Mouse (Mus musculus) kidney, embryonic 14.5 days (tissue): Measurements from ENCODE around the gene Mast1. TPM values are rescaled to one million over a fixed set of nuclear protein-coding genes. Genes with fewer than 3 reads are reported as not detected.

Experiments used
- ATAC-seq: fragments of 200-750 bp; cut with Nextera tagmentation; 2 replicates; pipeline ENCODE4 v1.8.0; 2017; ENCODE audit warnings: moderate number of reproducible peaks, mild to moderate bottlenecking, moderate TSS enrichment, moderate library complexity; ENCODE audit not compliant: low FRiP score, low TSS enrichment
- H3K27ac ChIP-seq: fragments of 300-500 bp; sonication (generic); 2 replicates; pipeline ENCODE4 v1.5.1; 2014; ENCODE audit warnings: low read depth, mild to moderate bottlenecking, low read length, moderate library complexity, mixed read lengths
- H3K27me3 ChIP-seq: fragments of 300-500 bp; sonication (generic); 2 replicates; pipeline ENCODE4 v1.6.1; 2014; ENCODE audit warnings: mild to moderate bottlenecking, low read length; ENCODE audit not compliant: control insufficient read depth, insufficient read depth
- H3K36me3 ChIP-seq: fragments of 300-500 bp; sonication (generic); 2 replicates; pipeline ENCODE4 v1.6.1; 2014; ENCODE audit warnings: low read length, mixed read lengths; ENCODE audit not compliant: control insufficient read depth, insufficient read depth
- H3K4me1 ChIP-seq: fragments of 300-500 bp; sonication (generic); 2 replicates; pipeline ENCODE4 v1.6.1; 2014; ENCODE audit warnings: low read length, mixed read lengths; ENCODE audit not compliant: control insufficient read depth, insufficient read depth
- H3K4me2 ChIP-seq: fragments of 300-500 bp; sonication (generic); replicated peaks from 2 replicates; pipeline ENCODE4 v1.6.1; 2014; ENCODE audit warnings: low read depth, mild to moderate bottlenecking, low read length
- H3K4me3 ChIP-seq: fragments of 300-500 bp; sonication (generic); 2 replicates; pipeline ENCODE4 v1.5.1; 2014; ENCODE audit warnings: mild to moderate bottlenecking, low read length
- H3K9ac ChIP-seq: fragments of 300-500 bp; sonication (generic); 2 replicates; pipeline ENCODE4 v1.6.1; 2014; ENCODE audit warnings: low read depth, mild to moderate bottlenecking, low read length, moderate library complexity
- H3K9me3 ChIP-seq: fragments of 300-500 bp; sonication (generic); 2 replicates; pipeline ENCODE4 v1.6.1; 2016; ENCODE audit warnings: low read length; ENCODE audit not compliant: control insufficient read depth
- WGBS: fragments of 180-500 bp; shearing (Covaris S2); extraction: QIAGEN DNeasy Blood & Tissue Kit; methylation state at CpG from one replicate; pipeline ENCODE4 v1.1.7; 2014; 5-methylcytosine and 5-hydroxymethylcytosine counted together
- polyA plus RNA-seq: library from polyadenylated mRNA; unstranded; fragments of >200 nt; fragmentation: Nextera tagmentation; extraction: Ambion mirVana; gene quantifications from 2 replicates; pipeline ENCODE4 v1.2.1, GENCODE M21; 2014

The Mast1 gene
- polyA plus RNA-seq, 1 experiment from 2014 or later = 0.35 TPM

DNA sequence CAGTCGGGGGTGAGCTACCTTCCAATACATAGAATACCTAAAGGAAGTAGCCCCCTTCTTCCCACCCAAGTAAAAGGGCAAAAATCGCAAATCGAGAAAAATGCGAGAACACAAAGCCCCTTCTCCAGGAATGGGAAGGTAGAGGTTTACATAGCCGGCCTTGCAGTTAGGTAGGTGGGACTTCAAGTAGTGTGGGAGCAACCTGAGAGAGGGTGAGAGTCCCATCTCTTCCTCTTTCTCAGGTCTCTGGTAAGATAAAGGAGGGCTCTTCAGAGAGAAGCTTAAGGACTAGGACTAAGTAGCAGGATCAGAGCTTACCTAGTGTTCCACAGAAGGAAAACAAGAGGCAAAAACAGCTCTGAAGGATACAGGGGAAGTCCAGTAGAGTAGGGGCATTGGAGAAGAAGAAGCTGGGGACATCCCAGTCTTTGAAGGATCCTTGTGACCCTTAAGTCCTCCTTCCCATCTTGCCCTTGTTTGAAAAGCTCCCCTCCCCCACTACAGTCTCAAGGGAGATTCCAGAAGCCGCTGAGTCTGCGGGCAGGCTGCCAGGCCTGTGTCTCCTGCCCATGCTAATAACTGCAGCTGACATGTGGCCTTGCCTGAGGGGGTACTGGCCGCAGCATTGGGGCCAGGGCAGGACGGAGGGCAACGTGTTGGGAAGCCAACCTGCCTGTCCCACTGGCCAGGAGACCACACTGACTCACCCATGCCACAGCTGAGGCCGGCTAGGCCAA is 43.6 kb upstream of the Mast1 start:
- 41% methylated on average over 11 of the region's 11 CpGs for WGBS
- ATAC-seq = no peak
- Histone ChIP-seq H3K9me3 (no peaks in the 10 kb centered on the region), H3K9ac (no peak overlapping the region), H3K4me3 (no peak overlapping the region), H3K27me3 (no peaks in the 10 kb centered on the region; the same call in 1 of the 2 replicates), H3K4me1 (peaks cover 70% of the 10 kb centered on the region), H3K36me3 (no peaks in the 10 kb centered on the region), H3K4me2 (peak overlapping the region; percentile 98), H3K27ac (peak overlapping the region; percentile 53; the same call in 1 of the 2 replicates)

DNA sequence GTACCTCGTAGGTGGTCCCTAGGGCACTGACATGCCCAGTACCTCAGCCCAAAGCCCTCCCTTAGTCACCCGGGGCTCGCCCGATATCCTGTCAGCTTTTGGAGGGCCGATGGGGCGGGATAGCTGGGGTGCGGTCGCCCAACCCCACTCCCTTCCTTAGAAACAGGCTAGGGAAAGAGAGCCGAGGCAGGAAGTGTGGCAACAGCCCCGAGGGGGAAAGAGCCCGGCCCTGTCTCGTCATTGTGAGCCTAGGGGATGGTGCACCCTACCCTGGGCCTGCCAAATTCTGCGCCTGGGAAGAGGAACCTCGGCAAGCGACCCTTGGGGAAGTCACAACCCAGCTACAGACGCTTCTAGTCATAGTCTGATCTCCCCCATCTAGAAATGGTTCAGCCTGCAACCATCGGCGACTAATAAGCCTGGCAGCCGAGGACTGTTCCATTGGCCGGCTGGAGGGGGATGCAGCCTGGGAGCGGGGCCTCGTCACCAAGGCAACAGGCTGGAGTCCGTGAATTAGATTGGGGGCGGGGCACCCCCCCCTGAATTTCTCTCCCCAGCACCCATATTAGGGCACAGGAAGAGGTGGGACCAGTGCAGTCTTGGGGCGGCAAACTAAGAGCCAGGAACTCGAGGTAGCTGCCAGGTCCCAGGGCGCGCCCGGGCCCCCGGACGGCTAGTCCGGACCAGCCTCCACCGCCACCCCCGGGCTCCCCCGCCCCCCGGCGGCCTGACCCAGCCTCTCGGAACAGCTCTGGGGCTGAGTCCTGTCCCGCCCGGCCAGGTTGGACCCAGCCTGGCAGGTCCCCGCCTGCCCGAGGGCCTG is 42.7 kb upstream of the Mast1 start:
- peak; percentile 14 for ATAC-seq
- peaks cover 65% of the 10 kb centered on the region for H3K4me1 ChIP-seq
- H3K4me3 ChIP-seq = peak overlapping the region; percentile 33
- peak overlapping the region; percentile 31; the same call in 1 of the 2 replicates for H3K9ac ChIP-seq
- H3K9me3 ChIP-seq = no peaks in the 10 kb centered on the region
- H3K4me2 ChIP-seq = peak overlapping the region; percentile 98
- WGBS = 3% methylated on average over 41 of the region's 42 CpGs
- peak overlapping the region; percentile 30; the same call in 1 of the 2 replicates for H3K27ac ChIP-seq
- peaks cover 4% of the 10 kb centered on the region; the same call in 1 of the 2 replicates for H3K36me3 ChIP-seq
- H3K27me3 ChIP-seq = no peaks in the 10 kb centered on the region; the same call in 1 of the 2 replicates

DNA sequence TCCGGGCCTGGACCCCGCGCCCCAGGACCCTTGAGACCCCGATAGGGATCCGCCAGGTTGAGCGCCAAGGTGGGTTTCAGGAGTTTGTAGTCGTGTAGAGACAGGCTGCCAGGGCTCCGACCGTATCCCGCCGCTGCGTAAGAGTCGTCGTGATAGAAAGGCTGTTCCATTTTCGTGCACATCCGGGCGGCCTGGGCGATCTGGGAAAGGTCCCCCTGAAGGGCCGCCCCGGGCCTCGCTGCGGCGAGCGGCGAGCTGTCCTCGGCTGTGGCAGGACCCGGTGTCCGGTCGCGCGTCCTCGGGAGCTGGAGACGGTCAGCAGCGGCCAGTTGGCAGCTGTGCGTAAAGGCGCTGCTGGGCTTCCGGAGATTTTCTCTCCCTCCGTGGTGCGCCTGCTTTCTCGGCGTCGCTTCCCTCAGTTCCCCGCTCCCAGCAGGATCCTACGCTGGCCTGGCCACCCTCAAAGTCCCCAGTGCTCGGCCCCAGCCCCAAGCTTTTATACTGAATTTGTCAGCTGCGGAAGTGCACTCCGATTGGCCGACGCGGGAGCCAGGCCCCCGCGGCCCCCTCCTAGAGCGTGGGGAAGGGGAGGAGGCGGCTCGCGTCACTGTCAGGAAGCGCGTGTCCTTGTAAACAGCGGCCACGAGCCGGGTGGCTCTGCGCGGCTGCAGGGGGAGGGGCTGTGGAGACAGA is 41.2 kb upstream of the Mast1 start, which contains the start of gene Junb:
Gene Junb, minus strand, starts transcription at position 471 of the 693 bp plus-strand sequence.
- H3K36me3 ChIP-seq = peaks cover 11% of the 10 kb centered on the region
- no peaks in the 10 kb centered on the region; the same call in 1 of the 2 replicates for H3K27me3 ChIP-seq
- ATAC-seq = peak; percentile 51
- H3K9ac ChIP-seq = peak within 1 kb of the TSS; percentile 68
- H3K4me3 ChIP-seq = peak within 1 kb of the TSS; percentile 58
- peak within 1 kb of the TSS; percentile 52; the same call in 1 of the 2 replicates for H3K27ac ChIP-seq
- under 1% methylated on average over 62 of the region's 63 CpGs for WGBS
- H3K4me2 ChIP-seq = peak within 1 kb of the TSS; percentile 98
- peaks cover 58% of the 10 kb centered on the region for H3K4me1 ChIP-seq
- no peaks in the 10 kb centered on the region for H3K9me3 ChIP-seq

DNA sequence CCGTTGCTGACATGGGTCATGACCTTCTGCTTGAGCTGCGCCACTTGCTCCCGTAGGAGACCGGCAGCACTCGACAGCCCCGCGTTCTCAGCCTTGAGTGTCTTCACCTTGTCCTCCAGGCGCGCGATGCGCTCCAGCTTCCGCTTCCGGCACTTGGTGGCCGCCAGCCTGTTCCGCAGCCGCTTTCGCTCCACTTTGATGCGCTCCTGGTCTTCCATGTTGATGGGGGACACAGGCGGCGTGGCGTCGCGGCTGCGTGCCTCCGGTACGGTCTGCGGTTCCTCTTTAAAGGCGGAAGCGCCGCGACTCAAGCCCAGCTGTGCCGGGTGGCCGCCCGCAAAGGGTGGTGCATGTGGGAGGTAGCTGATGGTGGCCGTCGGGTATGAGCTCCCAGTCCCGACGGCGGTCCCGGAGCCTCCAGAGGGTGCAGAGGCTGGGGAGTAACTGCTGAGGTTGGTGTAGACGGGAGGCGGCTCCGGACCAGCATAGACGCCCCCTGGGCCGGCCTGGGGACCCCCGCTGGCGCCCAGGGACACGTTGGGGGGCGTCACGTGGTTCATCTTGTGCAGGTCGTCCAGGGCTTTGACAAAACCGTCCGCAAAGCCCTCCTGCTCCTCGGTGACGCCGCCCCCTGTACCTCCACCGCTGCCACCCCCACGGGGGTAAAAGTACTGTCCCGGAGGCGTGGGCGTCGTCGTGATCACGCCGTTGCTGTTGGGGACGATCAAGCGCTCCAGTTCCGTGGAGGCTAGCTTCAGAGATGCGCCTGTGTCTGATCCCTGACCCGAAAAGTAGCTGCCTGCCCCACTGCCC is 40.5 kb upstream of the Mast1 start:
- Histone ChIP-seq H3K4me3 (peak overlapping the region; percentile 58), H3K27ac (peak overlapping the region; percentile 52; the same call in 1 of the 2 replicates), H3K36me3 (peaks cover 19% of the 10 kb centered on the region), H3K9ac (peak overlapping the region; percentile 68), H3K27me3 (no peaks in the 10 kb centered on the region; the same call in 1 of the 2 replicates), H3K4me1 (peaks cover 56% of the 10 kb centered on the region), H3K9me3 (no peaks in the 10 kb centered on the region), H3K4me2 (peak overlapping the region; percentile 98)
- WGBS = 1% methylated on average over 69 of the region's 70 CpGs
- ATAC-seq = no peak

DNA sequence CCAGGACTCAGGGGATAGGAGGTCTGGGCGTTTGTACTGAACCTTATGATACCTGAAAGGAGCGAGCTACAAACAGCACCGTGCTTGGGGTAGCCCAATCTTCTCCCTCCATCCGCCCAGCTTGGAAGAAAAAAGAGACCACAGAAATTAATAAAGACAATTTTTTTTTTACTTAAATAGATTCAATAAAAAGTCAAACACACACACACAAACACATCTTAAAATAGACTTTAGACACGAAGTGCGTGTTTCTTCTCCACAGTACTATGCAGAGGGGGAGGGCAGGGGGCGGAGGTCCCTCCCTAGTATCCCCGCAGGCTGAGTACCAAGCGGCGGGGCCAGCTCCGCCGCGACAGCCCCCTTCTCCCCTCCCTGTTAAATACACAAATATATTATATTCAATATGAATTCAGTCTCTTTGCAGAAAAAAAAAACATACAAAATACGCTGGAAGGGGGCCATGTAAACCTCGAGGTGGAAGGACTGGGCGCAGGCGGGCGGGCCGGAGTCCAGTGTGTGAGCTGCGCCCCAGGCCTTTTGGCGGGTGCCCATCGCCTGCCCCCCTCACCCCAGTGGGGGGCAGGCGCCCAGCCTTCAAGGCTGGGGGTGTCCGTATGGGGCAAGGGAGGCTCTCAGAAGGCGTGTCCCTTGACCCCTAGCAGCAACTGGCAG is 39.7 kb upstream of the Mast1 start:
- WGBS = 2% methylated on average over 25 of the region's 25 CpGs
- H3K36me3 ChIP-seq = peaks cover 26% of the 10 kb centered on the region

DNA sequence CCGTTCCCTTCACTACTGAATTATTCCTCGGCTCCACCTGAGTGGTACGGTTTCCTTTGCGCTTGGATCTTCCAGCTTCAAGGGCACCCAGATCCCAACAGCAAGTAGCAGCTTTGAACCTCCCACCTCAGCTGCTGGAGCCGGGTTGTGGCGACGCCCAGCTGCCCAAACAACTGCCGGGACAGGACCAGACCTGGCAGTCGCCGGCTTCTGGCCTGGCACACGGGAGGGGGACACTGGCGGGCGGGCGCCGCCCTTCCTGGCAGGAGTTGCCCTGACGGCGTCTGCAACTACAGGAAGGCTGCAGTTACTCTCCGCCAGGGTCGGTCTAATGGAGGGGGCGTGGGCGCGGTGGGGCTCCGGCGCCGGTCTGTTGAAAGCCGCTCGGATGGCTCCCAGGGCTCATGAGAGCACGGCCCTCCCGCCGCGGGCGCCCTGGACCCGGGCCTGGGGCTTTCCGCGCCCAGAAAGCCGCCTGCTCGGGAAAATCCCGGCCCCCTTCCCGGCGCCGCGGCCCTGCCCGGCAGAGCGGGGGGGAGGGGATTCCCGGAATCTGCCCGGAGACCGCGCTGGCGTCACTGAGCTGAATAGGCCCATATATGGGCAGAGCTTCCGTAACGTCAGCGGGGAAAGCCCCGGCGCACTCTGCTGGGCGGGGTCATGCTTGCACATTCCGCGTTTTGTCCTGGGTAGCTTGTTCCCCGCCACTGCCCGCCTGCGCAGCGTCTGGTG is 39.0 kb upstream of the Mast1 start:
- peaks cover 33% of the 10 kb centered on the region for H3K36me3 ChIP-seq
- peak overlapping the region; percentile 98 for H3K4me2 ChIP-seq
- under 1% methylated on average over 57 of the region's 61 CpGs for WGBS
- peaks cover 44% of the 10 kb centered on the region for H3K4me1 ChIP-seq
- peak overlapping the region; percentile 58 for H3K4me3 ChIP-seq
- H3K9me3 ChIP-seq = no peaks in the 10 kb centered on the region
- H3K9ac ChIP-seq = peak overlapping the region; percentile 57
- peak; percentile 84 for ATAC-seq
- H3K27ac ChIP-seq = peak overlapping the region; percentile 53; the same call in 1 of the 2 replicates
- H3K27me3 ChIP-seq = no peaks in the 10 kb centered on the region; the same call in 1 of the 2 replicates

More for the DNA sequence above, 39.7 kb upstream of the Mast1 start:
- Histone ChIP-seq H3K4me3 (peak overlapping the region; percentile 58), H3K27ac (no peak overlapping the region), H3K9ac (peak overlapping the region; percentile 68; the same call in 1 of the 2 replicates), H3K4me2 (peak overlapping the region; percentile 98), H3K4me1 (peaks cover 50% of the 10 kb centered on the region), H3K27me3 (no peaks in the 10 kb centered on the region; the same call in 1 of the 2 replicates), H3K9me3 (no peaks in the 10 kb centered on the region)
- no peak for ATAC-seq

DNA sequence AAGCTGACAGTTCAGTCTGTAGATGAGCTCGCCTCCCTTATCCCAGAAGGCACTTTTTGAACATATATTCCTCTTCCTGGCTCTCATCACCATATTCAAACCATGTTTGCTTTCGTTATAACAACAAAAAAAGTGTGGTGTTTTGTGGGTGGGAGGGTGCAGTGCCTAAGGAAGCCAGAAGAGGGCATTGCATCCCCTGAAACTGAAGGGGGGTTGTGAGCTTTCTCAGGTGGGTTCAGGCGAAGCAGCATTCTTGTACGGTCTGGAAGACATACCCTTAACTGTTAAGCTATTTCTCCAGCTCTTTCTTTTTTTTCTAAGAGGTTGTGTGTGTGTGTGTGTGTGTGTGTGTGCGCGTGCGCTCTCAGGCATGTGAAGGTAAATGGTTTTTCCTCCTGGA is 38.3 kb upstream of the Mast1 start:
- Histone ChIP-seq H3K4me1 (peaks cover 45% of the 10 kb centered on the region), H3K9ac (no peak overlapping the region), H3K4me3 (no peak overlapping the region), H3K27me3 (no peaks in the 10 kb centered on the region; the same call in 1 of the 2 replicates), H3K4me2 (peak overlapping the region; percentile 98; the same call in 1 of the 2 replicates), H3K36me3 (peaks cover 38% of the 10 kb centered on the region), H3K9me3 (no peaks in the 10 kb centered on the region), H3K27ac (no peak overlapping the region)
- WGBS = 31% methylated on average over 7 of the region's 7 CpGs
- no peak for ATAC-seq
